Mouse (Mus musculus) liver (tissue): ENCODE data around the gene Sec63.

ENCODE experiments used
- DNase-seq: peaks from one replicate; pipeline ENCODE4 v3.0.0-alpha.2; 2020; ENCODE audit warnings: mixed read lengths

Sec63 gene

DNA sequence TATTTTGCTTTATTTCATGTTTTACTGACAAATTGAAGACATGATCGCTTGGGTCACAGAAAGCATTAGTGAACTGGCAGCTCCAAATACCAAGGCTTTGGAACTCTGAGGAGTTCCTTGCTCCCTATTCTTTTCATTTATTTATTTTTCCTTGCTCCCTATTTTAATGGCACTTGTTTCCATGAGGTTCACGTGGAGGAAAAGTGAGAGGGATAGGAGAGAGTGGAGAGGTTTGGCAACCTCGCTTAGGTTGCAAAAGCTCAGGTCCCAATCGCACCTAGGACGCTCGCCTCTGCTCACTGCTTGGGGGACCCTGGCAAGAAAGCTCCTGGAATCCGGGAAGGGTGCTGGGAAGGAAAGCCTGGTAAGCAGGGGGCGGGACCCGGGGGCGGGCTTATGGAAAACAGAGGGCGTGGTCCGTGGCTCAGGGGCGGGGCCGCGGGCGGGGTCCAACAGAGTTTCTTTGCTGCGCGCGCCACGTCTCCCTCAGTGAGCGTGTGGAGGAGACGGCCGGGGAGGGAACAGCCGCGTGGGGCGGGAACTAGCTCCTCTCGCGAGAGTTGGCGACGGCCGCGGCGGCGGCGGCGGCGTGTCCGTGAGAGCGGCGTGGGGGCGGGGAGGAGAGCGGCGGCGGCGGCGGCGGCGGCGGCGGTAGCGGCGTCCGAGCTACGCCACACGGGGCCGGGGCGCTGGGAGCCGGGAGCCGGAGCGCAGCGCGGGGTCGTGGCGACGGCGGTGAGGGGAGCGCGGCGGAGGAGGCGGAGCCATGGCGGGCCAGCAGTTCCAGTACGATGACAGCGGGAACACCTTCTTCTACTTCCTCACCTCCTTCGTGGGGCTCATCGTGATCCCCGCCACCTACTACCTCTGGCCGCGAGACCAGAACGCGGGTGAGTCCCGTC lies at the start of gene Sec63:
TSS of gene Sec63 (plus strand) at position 498 of the 902 bp plus-strand sequence.
- peak; percentile 98 for DNase-seq

- no peak for DNase-seq
Measured at GRCm38 (mm10) chr10:42714676-42715075, 46.6 kb upstream of the Sec63 start.

GRCm38 (mm10) chr10:42715366-42716035 lies 45.8 kb upstream of the Sec63 start:
- DNase-seq: no peak

DNA sequence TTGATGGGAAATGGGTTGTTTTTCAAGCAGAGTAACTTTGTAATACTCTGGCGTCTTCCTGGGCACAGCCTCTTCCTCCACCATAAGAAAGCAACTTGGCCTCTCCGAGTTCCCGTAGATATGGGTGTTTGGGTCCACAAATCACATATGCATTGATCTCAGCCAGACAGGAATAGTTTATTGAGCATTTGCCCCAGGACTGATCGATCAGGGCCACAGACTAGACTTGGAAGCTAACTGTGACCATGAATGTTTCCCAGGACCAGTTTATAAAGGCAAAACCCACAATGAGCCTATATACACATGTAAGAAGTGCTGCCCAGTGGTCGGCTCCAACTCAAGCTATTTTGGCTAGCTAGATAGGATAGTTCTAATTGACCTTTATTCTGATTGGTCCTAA lies 39.2 kb upstream of the Sec63 start:
- DNase-seq: no peak

DNA sequence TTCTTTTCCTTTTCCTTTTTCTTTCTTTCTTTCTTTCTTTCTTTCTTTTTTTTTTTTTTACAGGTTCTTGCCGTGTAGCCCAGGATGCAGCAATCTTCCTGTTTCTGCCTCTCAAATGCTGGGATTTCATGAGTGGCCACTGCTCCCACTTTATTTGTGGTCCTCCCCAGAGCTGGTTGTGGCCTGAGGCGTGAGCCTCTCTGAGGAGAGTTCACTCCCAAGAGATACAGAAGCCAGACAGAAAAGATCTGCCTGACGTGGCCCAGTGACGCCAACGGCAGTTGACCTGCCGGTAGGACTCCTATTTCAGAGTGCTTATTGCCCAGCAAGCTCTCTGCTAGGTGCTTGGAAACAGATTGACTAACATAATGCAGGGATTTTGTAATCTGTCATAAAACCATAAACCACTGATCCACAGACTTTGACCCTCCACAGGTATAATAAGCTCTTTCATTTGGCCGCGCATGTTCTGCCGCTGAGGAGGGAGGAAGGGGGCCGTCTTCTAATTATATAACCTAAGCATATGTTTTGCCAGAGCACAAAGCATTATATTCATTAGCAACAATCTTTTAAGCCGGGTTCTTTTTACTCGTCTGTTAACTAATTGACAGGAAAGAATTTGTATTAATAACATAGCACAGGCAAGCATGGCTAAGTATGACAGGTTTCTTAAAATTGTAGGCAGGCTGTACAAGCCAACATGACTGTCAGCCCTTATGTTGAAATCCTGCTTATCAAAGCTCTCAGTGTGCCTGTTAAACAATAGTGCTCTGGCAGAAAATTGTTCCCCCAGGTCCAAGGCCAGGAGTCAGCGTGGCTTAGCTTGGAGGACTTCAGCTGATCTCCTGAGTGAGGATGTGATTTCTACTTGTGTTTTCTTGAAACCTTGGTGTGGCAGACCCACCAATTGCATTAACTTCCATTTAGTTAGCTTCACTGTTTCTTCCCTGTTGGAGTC lies 37.7 kb upstream of the Sec63 start:
- no peak for DNase-seq

DNA sequence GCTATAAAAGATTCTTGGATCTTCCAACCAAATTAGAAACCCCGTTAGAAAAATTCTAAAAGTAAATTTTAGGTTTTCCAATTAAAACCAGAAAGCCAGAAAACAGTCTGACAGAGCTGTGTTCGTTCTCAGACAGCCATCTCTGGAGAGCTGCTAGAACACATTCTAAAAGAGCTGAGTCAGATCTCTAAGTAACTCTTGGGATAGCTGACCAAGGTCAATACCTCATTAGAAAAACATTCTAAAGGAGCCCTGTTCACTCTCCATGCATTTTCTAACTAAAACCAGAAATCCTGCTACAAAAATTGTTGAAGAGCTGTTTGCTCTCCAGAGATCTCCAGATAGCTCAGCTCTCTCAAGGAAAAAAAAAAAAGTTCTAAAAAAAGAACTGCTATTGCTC lies 31.7 kb upstream of the Sec63 start:
- DNase-seq: no peak

DNA sequence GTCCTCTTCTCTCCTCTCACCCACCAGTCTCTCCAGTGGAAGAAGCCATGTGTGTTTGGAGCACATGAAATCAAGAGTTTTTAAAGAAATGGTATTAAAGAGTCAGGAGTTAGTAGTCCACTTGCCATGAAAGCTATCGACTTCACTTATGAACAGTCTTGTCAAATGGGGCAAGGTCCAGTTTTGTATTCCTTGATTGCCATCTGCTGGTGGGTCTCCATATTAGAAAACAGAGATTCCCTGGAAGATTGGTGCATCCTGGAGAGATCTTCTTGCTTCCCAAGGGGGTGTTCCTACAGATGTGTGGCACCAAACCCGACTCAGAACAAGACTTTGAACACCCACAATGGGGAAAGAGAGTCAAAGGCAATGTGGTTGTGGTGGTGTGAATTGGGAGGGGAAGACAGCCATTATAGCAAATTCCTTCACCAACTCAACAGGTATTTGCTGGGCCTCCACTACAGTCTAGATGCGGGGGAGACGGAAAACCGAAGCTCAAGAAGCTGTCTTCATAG lies 26.7 kb upstream of the Sec63 start:
- DNase-seq: no peak

DNA sequence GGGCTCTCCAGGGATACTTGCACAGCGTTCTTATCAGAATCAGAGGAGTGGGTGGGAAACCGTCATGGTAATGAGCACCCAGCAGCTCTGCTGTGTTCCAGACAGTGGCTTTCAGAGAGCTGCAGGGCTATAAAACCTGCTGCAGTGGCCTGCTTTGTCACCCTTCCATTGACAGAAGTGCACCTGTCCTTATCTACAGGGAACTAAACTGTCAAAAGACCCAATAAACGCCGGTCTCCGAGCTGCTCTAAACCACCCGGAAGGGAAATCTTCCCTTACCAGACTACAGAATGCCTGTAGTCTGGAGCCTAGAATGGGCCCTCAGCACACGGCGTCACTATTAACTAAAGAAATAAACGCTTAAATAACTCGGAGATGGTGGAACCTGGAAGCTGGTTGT lies 9.5 kb upstream of the Sec63 start:
- DNase-seq: no peak

- DNase-seq: no peak
Measured at GRCm38 (mm10) chr10:42754341-42754740, 7.0 kb upstream of the Sec63 start.

DNA sequence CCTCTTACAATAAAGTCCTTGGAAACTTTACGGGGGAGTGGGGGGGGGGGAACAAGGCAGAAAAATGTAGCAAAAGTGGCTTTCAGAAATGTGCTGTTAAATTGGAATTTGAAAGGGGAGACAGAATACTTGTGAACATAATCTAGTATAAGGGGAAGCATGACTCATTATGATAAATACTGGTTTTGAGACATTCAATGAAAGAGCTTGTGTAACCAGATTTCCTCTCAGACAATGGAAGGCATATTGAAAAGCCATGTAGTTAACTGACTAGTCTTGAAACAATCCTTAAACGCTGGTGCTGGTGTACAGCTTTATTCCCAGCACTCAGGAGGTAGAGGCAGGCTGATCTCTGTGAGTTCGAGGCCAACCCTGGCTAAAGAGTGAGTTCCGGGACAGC lies 1.6 kb upstream of the Sec63 start:
- no peak for DNase-seq

DNA sequence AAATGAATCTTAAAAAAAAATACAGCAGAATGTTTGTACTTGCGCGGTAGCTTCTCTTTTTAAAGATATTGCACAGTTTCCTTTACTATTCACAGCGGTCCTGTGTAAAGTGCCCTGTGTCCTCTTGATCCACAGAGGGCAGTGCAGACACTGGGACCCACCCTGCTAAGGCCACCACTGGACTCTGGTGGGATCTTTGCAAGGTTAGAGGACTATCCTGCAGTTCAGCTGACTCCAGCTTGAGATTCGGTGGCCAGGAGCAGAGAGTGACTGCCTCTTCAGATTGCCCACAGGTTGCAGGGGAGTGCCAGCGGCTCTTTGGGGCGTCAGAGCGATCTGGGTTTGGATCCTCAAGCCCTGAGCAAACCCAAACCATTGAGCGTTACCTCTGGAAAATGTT lies 967 bp upstream of the Sec63 start:
- peak; percentile 6 for DNase-seq

DNA sequence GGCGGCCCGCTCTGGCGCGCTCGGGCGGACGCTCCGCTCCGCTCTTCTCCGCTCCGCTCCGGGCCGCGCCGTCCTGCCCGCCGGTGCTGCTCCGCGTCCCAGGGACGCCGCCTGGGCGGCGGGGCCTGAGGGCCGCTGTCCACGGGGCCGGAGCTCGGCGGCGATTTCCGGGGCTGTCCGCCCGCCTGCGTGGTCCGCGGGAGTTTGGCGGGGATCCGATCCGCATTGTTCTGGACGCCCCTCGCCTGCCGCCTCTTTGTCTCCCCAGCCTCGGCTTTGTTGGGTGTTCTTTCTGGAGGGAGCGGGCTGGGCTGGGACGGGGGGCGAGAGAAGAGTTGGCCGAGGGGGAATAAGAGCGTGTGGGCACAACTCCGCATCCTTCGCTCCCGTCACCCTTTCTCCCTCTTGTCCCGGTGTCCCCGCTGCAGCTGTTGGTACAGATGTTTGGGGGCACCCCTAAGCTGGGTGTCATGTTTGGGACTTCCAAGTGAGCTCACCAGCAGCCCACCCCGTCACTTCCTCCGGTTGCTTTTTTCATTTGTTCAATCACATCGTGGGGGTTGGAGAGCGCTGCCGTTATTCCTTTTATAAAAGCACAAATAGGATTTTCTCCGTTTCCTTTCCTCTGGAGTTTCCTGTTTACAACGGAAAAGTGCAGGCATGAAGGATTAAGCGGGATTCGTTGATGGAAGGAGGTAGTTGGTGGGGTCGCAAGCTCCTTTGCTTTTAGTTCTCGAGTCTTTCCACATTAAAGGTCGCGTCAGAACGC lies 789 bp downstream of the Sec63 start:
- DNase-seq: peak; percentile 40

DNA sequence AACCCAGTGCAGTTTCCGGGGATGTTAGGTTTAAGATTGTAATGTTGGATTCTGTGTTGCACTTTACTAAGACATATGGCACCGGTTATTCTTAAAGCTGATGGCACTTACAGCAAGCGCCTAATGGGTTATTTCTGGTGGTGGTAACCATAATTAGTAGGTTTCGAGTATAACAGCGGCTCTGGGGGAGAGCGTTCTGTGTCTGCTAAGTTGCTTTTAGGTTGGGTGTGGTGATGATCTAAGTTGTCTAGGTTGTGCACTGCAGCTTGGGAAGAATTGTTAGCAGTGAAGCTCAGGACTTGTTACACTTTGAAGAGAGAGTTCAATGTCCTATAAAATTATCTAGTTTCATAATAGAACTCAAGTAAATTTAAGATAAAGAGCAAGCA lies 1.4 kb downstream of the Sec63 start:
- no peak for DNase-seq

DNA sequence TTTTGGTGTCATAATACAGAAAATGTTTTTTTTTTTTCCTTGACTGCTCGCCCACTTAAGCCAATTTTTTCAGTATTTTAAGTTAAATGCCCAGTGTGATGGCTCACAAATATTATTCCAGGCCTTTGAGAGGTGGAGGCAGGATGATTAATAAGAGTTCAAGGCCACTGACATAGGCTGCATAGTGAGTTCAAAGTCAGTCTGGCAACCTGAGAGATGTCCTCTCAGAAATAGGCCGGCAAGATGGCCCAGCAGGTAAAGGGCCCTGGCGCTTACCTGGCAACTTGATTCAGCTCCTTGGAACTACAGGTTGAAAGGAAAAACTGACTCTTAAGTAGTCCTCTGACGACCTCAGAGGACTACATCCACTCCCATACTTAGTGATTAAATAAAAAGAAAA lies 1.9 kb downstream of the Sec63 start:
- DNase-seq: no peak

DNA sequence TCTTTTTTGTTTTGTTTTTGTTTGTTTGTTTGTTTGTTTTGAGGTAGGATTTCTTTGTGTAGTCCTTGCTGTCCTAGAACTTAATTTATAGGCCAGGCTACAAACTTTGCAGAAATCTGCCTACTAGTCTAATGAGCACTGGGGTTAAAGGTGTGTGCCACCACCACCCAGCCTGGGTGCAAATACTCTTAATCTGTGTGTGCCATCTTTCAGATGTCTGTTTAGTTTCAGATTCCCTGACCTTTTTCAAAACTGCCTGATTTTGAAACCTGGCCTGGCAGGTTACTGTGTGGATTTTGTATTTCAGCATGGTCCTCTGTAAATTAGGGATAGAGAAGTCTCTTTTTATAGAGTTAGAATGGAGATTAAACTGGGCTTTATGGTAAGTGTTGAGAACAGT lies 4.0 kb downstream of the Sec63 start:
- no peak for DNase-seq

- no peak for DNase-seq
Measured at GRCm38 (mm10) chr10:42775450-42775849, 14.2 kb downstream of the Sec63 start.

DNA sequence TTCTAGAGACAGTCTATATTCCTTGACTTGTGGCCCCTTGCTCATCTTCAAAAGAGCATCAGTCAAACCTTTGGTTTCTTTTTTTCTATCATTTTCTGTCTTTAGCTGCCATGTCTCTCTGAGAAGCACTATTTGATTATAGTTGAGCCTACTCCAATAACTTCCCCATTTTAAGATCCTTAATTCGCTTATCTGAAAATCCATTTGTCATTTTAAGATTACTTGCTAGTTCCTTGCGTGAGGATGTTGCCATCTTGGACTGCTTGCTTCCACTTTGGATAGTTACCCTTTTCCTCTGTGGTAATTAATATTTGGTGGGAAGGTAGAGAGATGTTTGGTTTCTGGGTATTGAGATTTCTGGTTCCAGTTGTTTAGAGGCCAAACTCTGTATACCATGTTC lies 19.5 kb downstream of the Sec63 start:
- DNase-seq: no peak

- no peak for DNase-seq
Measured at GRCm38 (mm10) chr10:42781672-42782071, 20.4 kb downstream of the Sec63 start.

DNA sequence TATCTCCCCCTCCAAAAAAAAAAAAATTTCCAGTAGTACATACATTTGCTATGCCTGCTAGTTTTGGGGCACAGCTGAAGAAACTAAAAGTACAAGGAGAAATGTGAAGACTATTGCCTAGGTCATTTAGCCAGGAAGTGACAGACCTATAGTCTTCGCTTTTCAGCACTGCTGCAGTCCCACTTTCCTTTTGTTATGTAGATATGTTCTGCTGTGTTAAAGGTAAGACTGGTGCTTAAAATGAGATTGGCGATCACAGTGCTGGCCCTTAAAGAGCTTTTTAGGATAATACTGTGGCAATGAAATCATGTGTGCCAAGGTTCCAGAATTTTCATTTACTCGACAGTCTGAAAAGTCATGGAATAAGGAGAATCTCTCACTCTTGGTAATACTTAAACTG lies 39.6 kb downstream of the Sec63 start:
- no peak for DNase-seq

DNA sequence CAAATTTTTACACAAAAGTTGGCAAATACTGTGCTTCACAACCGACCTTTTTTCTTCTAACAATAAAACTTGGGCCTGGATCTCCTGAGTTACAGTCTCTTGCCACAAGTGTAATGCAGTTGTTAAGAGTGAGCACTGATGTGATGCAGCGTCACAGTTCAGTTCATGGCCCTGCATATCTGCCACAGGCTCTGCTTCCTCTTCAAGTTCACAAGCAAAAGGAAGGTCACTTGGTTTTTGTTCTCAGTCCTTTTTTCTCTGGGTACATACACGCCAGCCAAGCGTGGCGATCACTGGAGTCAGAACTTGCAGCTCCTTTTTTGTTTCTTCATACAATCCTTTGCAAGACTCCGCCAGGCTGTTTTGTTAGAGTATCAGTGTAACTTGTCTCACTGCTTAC lies 64.6 kb downstream of the Sec63 start:
- DNase-seq: no peak

DNA sequence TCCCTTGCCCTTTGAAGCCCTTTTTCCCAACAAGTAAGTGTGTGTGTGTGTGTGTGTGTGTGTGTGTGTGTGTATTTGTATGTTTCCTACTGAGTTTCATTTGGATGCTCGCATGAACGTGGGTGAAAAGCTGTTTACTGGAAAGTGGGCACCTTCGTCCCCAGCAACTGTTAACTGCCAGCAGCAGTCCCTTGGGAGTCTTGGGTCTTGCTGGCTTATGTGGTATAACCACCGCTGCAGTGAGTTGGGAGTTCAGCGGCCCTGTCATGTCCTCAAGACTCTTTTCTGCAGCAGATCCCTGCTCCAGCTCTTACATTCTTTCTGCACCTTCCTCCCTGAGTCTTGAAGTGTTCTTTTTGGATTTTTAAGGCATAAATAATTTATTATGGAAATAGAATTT lies 65.9 kb downstream of the Sec63 start:
- no peak for DNase-seq

DNA sequence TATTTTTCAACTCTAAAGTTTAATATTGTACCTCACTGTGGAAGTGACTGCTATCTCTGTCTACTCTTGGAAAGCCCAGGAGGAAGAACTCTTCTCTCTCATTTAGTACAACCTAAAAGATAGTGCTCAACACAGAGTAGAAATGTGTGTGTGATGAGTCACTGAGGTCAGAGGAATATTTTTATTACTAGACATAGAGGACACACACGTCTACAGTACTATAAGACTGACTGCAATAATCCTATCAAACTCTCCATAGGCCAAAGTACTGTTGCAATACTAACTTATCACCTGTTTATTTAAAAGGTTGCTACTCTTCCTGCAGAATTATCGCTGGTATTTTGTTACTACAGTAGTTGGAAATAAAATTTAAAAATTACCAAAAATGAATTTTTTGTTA lies 68.7 kb downstream of the Sec63 start:
- no peak for DNase-seq
